Mouse (Mus musculus): Measurements from ENCODE around the gene Zfp36.
A peak's percentile ranks its signal among the peaks of the same experiment; 100 is the strongest.
"Not testable (repeated sequence)": the region's sequence is repeated elsewhere in the genome, so short reads cannot be mapped to it uniquely, and the experiment has no call there.

The Zfp36 gene

GRCm38 (mm10) chr7:28380237-28381016 is at the start of gene Zfp36:
Gene Zfp36, minus strand, starts transcription at chr7:28380253.
- no peak for DNase-seq (ENCODE audit: low read depth, low spot score)

DNA sequence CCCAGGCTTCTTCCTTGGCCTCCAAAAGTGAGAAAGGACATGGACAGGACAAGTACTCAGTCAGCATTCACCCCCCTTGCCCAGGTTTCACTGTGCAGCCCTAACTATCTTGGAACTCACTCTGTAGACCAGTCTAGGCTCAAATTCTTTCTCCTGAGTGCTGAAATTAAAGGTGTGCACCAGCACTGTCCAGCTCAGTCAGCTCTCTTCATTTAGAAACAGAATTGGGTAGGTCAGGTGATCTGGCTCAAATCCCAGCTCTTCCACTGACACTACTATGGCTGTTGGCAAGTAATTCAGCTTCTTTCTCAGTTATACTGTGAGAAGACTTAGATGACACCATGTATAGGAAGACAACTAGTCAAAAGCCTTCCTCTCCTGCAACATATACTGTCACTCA is 47.7 kb upstream of the Zfp36 start:
- no peak for DNase-seq (ENCODE audit: low read depth, low spot score)

- no peak for DNase-seq (ENCODE audit: low read depth, low spot score)
Measured at GRCm38 (mm10) chr7:28423018-28423417, 43.0 kb upstream of the Zfp36 start.

GRCm38 (mm10) chr7:28419416-28419815 is 39.4 kb upstream of the Zfp36 start:
- no peak for DNase-seq (ENCODE audit: low read depth, low spot score)

DNA sequence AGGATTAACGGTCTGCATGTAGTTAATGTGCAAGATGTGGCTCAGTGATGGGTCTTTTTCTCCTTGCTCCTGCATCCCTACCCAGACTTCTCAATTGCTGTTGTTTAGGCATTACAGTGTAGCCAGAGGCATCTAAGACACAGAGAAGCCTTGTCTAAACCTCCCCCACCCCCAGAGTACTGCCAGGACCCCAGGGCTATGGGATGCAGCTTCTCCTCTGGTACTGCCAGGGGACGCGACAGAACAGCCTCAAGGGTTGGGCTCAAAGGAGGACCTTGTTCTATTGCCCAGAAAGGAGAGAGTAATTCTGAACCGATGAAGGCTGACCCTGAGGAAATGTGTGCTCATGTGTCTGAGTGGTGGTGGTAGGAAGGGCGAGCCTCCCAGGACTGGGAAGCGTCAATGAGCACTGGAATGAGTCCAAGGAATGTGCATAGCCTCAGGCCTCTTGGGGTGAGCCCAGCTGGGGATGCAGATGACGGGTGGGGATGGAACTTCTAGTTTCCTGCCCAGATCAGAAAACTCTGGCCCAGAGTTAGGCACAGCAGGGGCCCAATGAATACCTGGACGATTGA is 38.1 kb upstream of the Zfp36 start:
- DNase-seq (ENCODE audit: low read depth, low spot score), result no peak

- no peak for DNase-seq (ENCODE audit: low read depth, low spot score)
Measured at GRCm38 (mm10) chr7:28417368-28417767, 37.3 kb upstream of the Zfp36 start.

- no peak for DNase-seq (ENCODE audit: low read depth, low spot score)
Measured at GRCm38 (mm10) chr7:28412826-28413225, 32.8 kb upstream of the Zfp36 start.

- DNase-seq (ENCODE audit: low read depth, low spot score), result no peak
Measured at GRCm38 (mm10) chr7:28410841-28411475, 30.9 kb upstream of the Zfp36 start.

- DNase-seq (ENCODE audit: low read depth, low spot score), result no peak
Measured at GRCm38 (mm10) chr7:28401942-28402341, 21.9 kb upstream of the Zfp36 start.

- no peak for DNase-seq (ENCODE audit: low read depth, low spot score)
Measured at GRCm38 (mm10) chr7:28401030-28401429, 21.0 kb upstream of the Zfp36 start.

- no peak for DNase-seq (ENCODE audit: low read depth, low spot score)
Measured at GRCm38 (mm10) chr7:28398696-28399340, 18.8 kb upstream of the Zfp36 start.

- no peak for DNase-seq (ENCODE audit: low read depth, low spot score)
Measured at GRCm38 (mm10) chr7:28398000-28398399, 17.9 kb upstream of the Zfp36 start.

DNA sequence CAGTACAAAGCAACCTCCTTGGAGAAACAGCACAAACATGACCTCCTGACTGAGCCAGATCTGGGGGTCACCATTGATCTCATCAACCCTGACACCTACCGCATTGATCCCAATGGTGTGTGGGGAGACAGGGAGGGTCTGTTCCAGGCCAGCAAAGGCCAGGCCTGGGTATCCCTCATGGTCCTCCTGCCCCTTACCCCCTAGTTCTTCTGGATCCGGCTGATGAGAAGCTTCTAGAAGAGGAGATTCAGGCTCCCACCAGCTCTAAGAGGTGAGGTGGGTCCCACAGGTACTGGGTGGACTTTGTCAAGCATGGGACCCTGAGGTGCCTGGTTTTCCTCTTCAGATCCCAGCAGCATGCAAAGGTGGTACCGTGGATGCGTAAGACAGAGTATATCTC is 15.4 kb upstream of the Zfp36 start:
- DNase-seq (ENCODE audit: low read depth, low spot score), result no peak

DNA sequence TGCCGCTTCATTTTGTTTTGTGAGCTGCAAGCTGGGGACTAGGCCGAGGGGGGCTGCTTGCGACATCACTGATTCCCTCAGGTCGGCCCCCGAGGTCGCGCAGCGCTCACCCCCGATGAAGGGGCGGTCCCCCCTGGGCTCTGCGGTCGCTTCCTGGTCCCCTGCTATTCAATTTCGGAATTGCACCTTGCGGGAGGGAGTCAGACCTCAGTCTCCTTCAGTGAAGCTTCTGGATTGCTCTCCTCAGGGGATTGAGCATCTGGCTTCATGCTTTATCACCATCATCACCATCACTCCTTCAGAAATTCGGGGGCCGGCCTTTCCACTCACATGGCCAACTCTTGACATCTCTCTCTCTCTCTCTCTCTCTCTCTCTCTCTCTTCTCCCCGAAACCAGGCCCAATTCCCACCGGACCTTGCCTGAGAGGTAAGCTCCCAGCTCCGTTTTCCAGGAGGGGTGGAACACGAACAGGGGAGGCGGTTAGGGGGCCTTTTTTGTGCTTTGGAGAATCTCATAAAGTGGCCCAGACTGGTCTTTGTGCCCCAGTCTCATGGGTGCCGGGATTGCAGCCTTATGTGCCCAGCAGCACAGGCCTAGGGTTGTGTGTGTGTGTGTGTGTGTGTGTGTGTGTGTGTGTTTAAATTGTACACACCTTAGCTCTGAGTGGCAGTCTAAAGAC is 13.4 kb upstream of the Zfp36 start:
- DNase-seq (ENCODE audit: low read depth, low spot score), result no peak

- peak; percentile 93 for DNase-seq (ENCODE audit: low read depth, low spot score)
Measured at GRCm38 (mm10) chr7:28392429-28393271, 12.6 kb upstream of the Zfp36 start, which contains the start of the genes Med29 and Paf1. Gene Med29, minus strand, starts transcription at chr7:28392708. Gene Paf1, plus strand, starts transcription at chr7:28392951.

DNA sequence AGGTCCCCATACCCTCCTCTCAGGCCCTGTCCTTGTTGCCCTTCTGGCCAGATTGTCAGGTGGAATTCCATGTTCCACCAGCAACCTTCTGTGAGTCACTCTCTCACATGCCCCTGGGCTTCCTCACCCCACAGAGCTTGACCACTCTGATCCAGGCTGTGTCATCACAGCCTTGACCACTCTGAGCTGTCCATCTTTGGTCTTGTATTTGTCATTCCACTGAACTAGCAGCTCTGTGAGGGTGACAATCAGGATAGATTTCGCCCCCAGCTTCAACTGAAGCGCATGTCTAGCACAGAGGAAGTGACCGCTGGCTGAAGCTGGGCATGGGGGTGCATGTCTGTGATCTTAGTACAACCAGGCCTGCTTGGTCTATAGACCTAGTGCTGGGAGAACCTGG is 10.3 kb upstream of the Zfp36 start:
- DNase-seq (ENCODE audit: low read depth, low spot score), result no peak

GRCm38 (mm10) chr7:28387384-28387783 is 7.3 kb upstream of the Zfp36 start:
- not testable (repeated sequence) for DNase-seq (ENCODE audit: low read depth, low spot score)

DNA sequence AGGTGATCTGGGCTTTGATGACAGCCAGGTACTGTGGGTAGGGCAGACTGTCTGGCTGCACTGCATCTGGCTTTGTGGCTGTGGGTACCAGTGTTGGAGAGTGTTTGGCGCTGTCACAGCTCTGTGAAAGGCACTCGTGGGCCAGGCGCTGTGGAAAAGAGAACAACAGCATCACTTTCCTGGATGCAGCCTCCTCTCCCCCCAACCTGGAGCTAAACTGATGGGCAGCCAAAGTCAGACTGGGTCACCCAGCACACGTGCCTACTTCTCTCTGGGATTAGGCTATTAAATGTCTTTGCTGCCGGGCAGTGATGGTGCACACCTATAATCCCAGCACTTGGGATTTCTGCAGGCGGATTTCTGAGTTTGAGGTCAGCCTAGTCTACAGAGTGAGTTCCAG is 6.8 kb upstream of the Zfp36 start:
- not testable (repeated sequence) for DNase-seq (ENCODE audit: low read depth, low spot score)

GRCm38 (mm10) chr7:28386462-28386861 is 6.4 kb upstream of the Zfp36 start:
- peak; percentile 83 for DNase-seq (ENCODE audit: low read depth, low spot score)

GRCm38 (mm10) chr7:28386007-28386406 is 6.0 kb upstream of the Zfp36 start:
- no peak for DNase-seq (ENCODE audit: low read depth, low spot score)

DNA sequence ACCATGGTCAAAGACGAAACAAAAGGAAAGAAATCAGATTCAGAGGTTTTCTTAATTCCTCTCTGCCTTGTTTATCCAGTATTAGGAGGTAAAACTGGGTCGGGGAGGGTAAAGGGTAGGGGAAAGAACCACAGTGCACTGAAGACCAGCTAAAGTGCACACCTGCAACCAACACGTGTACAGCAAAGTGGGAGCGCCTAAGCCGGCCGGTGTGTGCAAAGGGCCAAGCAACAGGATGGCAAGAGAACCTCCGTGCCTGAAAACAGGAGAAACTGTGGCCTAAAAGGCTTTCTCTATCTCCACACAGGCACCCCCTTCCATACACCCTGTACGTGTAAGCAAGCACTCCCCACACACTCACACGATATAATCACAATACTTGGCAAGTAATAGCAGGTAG is 5.1 kb upstream of the Zfp36 start:
- DNase-seq (ENCODE audit: low read depth, low spot score), result no peak
